Mouse (Mus musculus) megakaryocyte progenitor cell, adult 5-6 weeks (primary cell): ENCODE measurements around the gene Plin4. TPM values are rescaled to one million over a fixed set of nuclear protein-coding genes. Genes with fewer than 3 reads are reported as not detected.
A peak's percentile ranks its signal among the peaks of the same experiment; 100 is the strongest.
"Not testable (repeated sequence)": the region's sequence is repeated elsewhere in the genome, so short reads cannot be mapped to it uniquely, and the experiment has no call there.

Source experiments
- ATAC-seq: replicated peaks from 2 replicates; pipeline ENCODE4 v1.8.0; 2016; ENCODE audit warnings: mild to moderate bottlenecking, moderate TSS enrichment, inconsistent platforms; ENCODE audit not compliant: poor library complexity
- total RNA-seq, 2 experiments: library from RNA; stranded (forward) in 1 of 2; stranded (reverse) in 1 of 2; fragments of 157-497, 149-512 nt in 1 of 2; fragments of 200-1000 nt in 1 of 2; gene quantifications; 2 replicates each; pipeline versions ENCODE4 v1.2.3 to v1.2.4; 2015 to 2017

Gene Plin4
- total RNA-seq, 2 experiments from 2014 or later: not detected

DNA sequence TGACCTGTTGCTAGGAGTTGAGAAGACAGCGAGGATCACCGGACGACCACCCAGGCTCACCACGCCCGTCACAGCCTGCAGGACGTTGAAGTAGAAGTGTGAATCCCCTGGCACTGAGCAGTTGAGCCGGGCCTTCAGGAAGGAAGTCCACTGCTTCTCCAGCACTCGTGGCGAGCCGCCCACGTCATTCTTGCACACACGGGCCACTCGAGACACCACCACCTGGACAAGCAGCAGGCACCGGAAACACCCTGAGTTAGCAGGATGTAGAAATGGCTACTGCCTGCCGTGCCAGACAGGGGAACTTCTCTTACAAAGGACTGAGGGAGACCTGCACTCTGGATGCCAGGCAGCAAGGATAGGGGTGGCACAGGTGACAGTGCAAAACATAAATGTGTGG is 18.6 kb upstream of the Plin4 start:
- 0 out of 2 replicates have a peak, but pooled peaks have one; percentile 9 for ATAC-seq

DNA sequence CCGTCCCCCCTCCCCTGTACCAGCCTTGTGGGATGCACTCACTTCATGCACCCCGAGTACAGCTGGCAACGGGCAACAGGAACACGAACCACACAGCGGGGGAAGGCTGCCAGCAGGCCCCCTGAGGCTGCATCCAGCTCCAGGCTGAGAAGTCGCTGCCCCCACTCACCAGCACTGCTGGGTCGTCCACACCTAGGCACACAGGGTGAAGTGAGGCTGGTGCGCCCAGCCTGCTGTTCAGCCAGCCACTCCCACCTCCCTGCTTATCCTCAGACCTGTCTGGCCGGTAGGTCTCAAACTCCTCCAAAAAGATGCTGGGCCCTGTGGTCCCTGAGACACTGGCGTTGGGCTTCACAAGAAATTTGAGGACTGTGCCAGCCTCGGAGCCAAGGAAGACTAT is 16.6 kb upstream of the Plin4 start:
- ATAC-seq: no peak

DNA sequence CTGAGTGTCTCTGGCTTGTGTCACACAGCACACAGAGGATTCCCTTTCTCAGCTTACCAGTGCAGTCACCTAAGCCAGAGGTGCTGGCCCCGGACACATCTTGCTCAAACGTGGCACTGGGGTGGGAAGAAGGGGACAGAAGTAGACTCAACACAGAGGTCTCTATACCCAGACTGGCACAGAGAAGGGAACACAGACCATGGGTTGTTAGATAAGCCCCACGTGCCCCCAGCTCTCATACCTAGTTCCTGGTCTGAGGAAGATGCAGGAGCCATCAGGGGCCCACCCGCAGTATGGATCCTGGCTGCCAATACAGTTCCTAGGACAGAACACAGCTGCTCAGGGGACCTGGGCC is 15.7 kb upstream of the Plin4 start:
- no peak for ATAC-seq

DNA sequence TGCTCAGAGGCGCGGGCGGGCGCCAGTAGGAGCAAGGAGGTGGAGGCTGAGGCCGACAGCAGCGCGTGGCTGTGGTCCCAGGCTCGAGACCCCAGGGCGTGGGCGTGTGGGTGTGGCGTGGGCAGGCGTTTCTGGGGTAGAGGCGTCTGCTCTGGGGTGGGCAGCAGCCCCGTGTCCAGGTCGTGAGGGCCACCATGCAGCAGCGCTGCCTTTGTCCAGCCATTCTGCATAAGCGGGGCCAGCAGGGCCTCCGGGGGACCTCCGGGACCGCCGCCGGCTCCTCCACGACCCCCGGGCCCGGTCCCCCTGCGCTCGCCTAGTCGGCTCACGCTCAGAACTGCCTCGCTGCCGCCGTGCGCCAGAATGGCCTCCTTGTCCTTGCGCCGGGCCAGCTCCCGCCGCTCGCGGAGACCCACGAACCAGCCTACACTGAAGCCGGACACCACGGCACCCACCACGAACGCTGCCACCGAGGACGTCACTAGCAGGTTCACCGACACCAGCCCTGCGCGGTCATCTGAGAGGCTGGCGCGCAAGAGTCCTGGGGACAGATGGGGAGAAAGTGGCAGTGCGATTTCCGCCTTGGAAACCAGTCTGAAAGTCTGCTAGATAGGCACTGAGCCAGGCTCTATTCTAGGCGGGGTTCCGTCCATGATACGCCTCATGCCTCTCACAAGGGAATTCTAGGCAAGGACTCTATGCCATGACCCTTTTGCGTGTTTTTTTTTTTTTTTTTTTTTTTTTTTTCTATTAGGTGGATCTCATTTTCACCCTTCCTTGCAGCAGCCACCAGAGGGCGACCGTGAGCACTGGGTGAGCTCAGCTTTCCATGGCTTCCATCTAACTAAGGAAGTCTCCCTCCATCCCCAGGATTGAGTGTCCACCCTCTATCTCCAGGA is 15.0 kb upstream of the Plin4 start:
- peak; percentile 60 for ATAC-seq

DNA sequence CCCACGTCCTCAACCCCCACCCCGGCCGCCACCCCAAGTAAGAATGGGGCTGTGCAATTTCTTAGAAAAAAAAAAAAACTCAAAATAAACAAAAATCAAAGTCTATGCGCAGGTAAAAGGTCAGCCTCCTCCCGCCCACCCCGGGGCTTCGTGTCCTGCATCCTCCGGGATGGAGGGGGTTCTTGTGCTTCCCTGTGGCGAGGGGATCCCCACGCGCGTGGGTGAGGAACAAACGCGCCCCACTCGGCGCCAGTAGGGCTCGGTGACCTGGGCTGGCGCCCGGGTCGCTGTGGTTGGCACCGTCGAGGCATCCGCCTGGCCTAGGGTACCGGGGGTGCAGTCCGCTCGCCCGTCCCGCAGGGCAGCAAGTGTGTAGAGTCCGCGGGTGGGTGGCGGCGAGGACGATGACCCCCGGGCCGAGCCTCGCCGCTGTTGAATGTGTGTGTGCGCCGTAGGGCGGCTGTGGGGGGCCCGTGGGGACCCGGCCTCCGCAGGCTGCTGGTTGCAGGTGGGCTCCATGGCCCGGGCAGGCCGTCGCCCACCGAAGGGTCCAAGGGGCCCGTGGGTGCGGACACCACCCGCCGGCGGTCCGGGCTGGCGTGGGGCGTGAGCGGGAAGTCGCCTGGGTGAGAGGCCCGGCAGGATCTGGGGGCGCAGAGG is 14.2 kb upstream of the Plin4 start:
- ATAC-seq: no peak

DNA sequence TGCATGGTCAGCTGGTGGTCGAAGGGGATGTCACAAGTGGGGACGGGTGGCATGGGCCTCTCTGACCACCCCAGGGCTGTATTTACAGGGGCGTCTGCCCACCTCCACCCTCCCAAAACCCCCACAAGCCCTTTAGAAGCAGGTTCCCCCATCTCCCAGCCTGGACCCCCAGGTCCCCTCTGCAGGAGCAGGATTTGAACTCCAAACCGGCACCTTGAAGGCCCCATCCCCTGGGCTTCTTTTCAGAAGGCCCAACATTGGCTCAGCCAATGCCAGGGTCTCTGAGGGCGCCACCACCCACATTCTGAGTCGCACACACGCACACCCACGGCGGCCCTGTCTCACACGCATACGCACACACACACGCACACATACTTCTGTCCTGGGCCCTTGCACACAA is 13.6 kb upstream of the Plin4 start:
- ATAC-seq: no peak

DNA sequence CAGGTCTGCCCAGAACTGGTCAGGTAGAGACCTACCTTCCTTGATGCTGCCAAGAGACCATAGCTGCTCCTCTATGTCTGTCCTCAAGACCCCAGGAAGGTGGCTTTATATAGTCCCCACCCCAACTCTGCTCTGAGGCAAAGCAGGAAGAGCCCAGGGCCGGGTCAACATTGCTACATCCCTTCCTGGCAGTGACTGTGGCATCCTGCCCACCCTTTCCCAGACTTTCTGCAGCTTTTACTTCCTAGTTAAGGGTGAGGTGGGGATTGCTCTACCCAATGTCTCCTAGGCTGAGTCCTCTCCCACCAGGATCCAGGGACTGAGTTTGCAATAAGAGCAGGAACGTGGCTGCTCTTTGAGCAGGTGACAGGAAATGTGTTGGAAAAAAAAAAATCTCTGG is 12.2 kb upstream of the Plin4 start, which contains the start of gene Lrg1:
Gene Lrg1 (minus strand): TSS at position 176 of the 400 bp plus-strand sequence.
- 0 out of 2 replicates have a peak, but pooled peaks have one; percentile 24 for ATAC-seq

DNA sequence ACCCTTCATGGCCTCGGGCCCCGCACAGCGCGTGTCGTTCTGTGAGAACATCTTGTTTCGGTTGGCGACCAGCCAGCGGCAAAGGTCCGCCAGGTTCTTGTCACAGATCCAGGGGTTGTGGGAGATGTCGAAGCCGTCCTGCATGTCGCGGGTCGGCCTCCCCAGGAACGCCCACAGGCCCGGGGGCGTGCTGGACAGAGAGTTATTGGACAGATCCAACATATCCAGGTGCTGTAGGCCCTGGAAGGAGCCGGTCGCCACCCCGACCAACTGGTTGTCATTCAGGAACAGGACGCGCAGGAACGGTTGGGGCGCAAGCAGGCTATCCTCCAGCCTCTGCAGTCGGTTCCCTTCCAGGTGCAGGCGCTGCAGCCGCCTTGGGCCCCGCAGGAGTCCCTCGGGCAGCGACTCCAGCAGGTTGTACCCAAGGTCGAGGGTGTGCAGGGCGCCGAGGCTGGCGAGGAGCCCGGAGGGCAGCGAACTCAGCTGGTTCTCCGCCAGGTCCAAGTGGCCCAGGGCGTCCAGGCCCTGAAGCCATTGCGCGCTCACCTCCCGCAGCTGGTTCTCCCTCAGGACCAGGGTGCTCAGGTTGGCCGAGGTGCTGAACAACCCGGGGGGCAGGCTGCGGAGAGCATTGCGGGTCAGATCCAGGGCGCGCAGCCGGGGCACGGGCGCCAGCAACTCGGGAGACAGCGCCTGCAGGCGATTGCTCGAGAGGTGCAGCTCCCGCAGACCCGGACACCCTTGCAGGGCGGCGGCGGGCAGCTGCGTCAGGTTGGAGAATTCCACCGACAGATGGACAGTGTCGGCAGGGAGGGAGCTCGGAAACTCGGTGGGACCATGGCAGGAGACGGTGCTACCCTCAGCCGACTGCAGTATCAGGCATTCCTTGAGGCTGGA is 10.6 kb upstream of the Plin4 start:
- no peak; the same call in 1 of the 2 replicates for ATAC-seq

DNA sequence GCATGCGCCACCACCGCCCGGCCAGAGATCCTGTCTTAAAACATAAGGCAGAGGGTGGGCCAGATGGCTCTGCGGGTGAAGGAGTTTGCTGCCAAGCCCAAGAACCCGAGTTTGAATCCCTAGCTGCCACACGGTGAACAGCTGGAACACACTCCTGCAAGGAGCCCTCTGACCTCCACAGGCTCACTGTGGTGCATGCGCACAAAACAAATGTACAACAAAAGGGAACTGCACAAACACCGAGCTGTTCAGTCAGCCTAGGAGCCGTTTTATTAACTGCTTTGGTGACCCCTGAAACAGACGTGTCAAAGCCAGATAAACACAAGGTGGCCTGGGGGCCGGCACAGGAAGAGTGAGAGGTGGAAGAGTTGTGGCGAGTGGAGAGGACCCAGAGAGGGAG is 9.8 kb upstream of the Plin4 start:
- 0 out of 2 replicates have a peak, but pooled peaks have one; percentile 12 for ATAC-seq

DNA sequence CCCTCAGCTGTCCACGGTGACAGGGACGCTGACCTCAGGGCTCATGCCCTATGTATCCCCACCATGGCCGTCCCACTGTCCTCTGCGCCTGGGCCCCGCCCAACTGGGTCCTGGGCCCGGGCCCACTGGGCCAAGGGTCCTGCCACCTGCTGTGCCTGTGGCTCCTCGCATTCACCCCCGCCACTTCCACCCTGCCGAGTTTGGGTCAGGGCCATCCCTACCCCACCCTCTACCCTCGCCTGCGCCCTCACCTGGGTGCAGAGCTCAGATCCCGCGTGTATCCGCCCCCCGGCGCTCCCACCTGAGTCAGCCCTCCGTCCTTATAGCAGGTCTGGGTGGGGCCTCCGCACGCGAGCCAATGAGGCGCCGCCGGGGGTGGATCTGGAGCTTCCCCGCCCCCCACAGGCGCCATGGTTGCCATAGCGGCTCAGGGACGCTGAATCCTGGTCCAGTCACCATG is 7.7 kb upstream of the Plin4 start, which contains the start of gene Plin5:
Gene Plin5 (minus strand): TSS at position 346 of the 460 bp plus-strand sequence.
- ATAC-seq: peak; percentile 52

DNA sequence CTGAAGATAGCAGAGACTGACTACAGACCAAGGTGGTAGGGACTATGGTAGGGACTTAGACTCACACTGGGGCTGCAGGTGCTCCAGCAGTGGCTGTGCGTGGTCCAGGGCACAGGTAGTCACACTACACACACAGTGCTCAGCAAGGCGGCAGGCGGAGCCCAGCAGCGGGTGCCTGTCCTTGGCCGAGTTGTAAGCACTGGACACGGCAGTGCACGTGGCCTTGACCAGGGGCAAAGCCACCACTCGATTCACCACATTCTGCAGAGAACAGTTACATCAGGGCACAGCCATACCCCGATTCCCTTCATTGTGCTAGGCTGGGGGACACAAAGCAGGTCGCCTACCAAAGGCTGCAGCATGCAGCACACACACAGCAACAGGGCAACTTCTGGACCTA is 6.6 kb upstream of the Plin4 start:
- ATAC-seq: no peak

DNA sequence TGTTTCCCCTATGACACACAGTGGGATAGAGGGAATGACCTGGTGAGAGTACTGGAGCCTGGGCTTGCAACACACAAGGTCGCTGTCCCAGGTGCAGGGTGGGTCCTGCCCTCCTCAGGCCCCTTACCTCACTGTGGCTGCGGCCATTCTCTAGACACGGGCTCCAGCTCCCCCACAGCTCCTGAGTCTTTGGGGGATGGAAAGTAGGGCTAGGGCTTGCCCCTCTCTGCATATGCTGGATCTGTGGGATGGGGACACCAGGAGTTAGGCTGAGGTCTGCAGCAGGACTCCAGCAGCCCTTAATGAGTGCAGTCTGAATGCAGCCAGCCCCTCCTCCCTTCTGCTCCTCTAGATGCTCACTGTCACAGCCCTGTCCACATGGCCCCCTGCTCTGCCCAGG is 3.1 kb upstream of the Plin4 start:
- ATAC-seq: no peak

DNA sequence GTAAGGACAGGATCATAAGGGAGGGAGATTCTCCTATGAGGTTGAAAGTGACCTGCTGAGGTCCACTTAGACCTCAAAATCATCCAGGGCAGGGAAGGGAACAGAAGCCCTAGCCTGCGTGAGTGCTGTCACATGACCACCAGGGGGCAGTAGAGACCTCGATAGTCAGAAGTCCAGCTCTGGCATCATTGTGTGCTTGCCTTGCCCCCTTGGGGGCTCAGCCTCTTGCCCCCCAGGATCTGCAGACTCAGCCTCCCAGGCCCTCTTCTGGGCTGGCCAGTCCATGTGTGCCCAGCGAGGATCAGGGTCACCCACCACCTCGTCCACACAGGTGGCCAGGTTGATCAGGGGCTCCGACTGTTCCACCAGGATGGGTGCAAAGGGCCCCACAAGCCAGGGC is 2.3 kb upstream of the Plin4 start:
- ATAC-seq: peak; percentile 76

DNA sequence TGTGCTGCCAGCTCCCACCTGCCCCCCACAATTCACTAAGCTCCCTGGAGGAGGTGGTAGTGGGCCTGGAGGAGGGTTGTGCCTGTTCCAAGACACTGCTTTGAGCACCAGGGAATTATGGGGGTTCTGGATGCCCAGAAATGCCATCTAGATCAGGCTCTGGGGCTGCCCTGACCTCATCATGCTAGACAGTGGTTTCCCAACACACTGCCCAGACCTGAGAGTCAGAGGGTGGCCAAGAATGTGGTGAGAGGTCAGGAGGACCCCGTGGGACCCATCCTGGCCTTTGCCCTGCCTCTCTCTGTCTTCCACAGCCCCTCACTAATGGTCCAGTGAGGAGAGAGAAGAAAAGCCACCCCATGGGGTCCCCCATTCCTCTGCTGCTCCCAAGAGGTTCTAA is 1.4 kb upstream of the Plin4 start:
- no peak for ATAC-seq

DNA sequence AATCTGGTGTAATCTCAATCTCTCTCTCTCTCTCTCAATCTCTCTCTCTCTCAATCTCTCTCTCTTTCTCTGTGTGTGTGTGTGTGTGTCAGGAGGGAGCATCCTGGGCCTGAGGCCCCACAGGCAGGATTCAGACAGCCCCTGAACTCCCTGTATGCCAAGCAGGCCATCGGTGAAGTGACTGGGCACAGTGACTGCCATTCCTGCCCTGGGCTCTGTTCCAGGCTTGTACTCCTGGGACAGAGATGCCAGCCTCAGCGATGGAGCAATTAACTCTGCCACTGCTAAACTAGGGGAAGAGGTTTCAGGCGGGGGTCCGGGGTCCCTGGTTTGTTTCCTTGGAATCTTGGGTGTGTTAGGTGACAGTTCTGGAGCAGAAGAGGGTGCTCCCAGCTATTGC is 968 bp upstream of the Plin4 start:
- no peak for ATAC-seq

DNA sequence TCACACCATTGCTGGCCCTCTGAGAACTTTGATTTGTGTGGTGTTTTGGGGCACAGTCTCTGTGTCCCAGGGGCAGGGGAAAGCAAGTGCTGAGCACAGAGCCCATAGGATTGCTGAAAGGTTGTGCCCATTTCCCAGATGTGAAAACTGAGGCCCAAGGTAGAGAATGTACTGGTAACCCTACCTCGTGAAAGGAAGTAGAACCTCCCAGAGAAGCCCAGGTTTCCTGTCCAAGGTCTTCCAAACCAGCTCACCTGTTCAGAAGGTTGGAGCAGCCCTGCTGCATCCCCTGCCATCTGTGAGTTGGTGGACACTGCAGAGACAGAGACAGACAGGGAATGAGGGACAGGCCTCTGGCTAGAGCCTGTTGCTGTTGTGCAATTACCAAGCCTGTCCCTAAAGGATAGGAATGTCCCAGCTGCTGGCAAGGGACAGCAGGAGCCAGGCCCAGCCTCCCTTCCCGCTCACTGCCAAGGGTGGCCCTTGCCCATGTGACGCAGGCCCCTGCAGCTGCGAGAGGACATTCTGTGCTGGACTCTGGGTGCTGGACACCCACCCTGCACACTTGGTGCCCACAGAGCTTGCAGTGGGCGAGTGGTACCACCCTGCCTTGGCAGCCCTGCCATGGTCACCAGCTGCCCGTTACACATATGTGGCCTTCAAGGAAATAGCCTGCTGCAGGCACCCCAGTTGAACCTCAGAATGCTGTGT is 1.1 kb downstream of the Plin4 start:
- ATAC-seq: no peak

DNA sequence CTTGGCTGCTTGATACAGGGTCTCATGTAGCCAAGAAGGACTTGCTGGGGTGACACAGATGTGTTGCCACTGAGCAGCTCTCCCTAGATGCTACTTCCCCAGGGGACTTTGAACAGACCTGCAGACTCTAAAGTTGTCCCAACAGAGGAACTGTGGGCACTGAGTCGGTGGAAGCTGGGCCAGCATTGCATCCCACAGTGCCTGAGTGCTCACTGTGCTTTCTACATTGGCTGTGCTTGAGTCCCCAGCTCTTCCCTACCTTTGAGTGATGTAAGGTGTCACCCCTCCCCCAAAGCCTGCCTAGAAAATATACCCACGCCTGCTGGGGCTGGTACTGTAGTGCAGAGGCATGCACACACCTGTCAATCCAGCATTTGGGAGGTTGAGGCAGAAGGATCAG is 1.9 kb downstream of the Plin4 start:
- ATAC-seq: no peak

DNA sequence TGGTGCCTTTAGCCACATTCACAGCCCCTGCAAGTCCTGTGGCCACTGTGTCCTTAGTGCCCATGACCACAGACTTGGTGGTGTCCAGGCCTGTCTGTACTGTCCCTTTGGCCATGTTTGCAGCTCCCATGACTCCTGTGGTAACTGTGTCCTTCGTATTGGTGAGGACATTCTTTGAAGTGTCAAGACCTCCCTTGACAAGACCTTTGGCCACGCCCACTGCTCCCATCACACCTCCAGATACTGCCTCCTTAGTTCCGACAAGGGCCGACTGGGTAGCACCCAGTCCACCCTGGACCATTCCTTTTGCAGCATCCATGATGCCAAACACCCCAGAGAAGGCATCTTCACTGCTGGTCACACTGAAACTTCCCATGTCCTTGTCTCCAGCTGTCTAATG is 2.6 kb downstream of the Plin4 start:
- no peak for ATAC-seq

DNA sequence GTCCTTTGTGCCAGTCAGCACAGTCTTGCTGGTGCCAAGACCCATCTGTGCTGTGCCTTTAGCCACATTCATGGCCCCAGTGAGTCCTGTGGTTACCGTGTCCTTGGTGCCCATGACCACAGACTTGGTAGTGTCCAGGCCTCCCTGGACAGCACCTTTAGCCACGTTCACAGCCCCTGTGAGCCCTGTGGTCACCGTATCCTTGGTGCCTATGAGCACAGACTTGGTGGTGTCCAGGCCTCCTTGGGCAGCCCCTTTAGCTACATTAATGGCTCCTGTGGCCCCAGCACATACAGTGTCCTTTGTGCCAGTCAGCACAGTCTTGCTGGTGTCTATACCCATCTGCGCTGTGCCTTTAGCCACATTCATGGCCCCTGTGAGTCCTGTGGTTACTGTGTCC is 3.2 kb downstream of the Plin4 start:
- not testable (repeated sequence) for ATAC-seq

DNA sequence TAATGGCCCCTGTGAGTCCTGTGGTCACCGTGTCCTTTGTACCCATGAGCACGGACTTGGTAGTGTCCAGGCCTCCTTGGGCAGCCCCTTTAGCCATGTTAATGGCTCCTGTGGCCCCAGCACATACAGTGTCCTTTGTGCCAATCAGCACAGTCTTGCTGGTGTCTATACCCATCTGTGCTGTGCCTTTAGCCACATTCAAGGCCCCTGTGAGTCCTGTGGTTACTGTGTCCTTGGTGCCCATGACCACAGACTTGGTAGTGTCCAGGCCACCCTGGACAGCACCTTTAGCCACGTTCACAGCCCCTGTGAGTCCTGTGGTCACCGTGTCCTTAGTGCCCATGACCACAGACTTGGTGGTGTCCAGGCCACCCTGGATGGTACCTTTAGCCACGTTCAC is 4.8 kb downstream of the Plin4 start:
- not testable (repeated sequence) for ATAC-seq
